Mouse (Mus musculus) liver, embryonic 16.5 days (tissue): Measurements from ENCODE around the gene Wdr27. TPM values are rescaled to one million over a fixed set of nuclear protein-coding genes. Genes with fewer than 3 reads are reported as not detected.
"Not testable (repeated sequence)": the region's sequence is repeated elsewhere in the genome, so short reads cannot be mapped to it uniquely, and the experiment has no call there.

Source experiments
- ATAC-seq: fragments of 200-750 bp; cut with Nextera tagmentation; 2 replicates; pipeline ENCODE4 v1.8.0; 2017; ENCODE audit warnings: low read depth, mild to moderate bottlenecking, moderate number of reproducible peaks, moderate library complexity
- H3K27ac ChIP-seq: fragments of 300-500 bp; sonication (generic); 2 replicates; pipeline ENCODE4 v1.5.1; 2014; ENCODE audit warnings: mild to moderate bottlenecking, low read length
- H3K27me3 ChIP-seq: fragments of 300-500 bp; sonication (generic); 2 replicates; pipeline ENCODE4 v1.6.1; 2014; ENCODE audit warnings: low read depth, low read length, mixed read lengths; ENCODE audit not compliant: control insufficient read depth, insufficient read depth
- H3K36me3 ChIP-seq: fragments of 300-500 bp; sonication (generic); 2 replicates; pipeline ENCODE4 v1.6.1; 2014; ENCODE audit warnings: mild to moderate bottlenecking; ENCODE audit not compliant: control insufficient read depth, insufficient read depth
- H3K4me1 ChIP-seq: fragments of 300-500 bp; sonication (generic); 2 replicates; pipeline ENCODE4 v1.6.1; 2014; ENCODE audit warnings: low read depth, low read length, mixed read lengths; ENCODE audit not compliant: control insufficient read depth
- H3K4me2 ChIP-seq: fragments of 300-500 bp; sonication (generic); 2 replicates; pipeline ENCODE4 v1.6.1; 2014; ENCODE audit warnings: low read depth, low read length, mixed read lengths
- H3K4me3 ChIP-seq: fragments of 300-500 bp; sonication (generic); 2 replicates; pipeline ENCODE4 v1.5.1; 2014; ENCODE audit warnings: low read depth, mild to moderate bottlenecking, low read length
- H3K9ac ChIP-seq: fragments of 300-500 bp; sonication (generic); 2 replicates; pipeline ENCODE4 v1.6.1; 2014; ENCODE audit warnings: low read depth, low read length
- H3K9me3 ChIP-seq: fragments of 300-500 bp; sonication (generic); replicated peaks from 2 replicates; pipeline ENCODE4 v1.6.1; 2016; ENCODE audit warnings: low read length; ENCODE audit not compliant: control insufficient read depth
- WGBS: fragments of 180-500 bp; shearing (Covaris S2); extraction: QIAGEN DNeasy Blood & Tissue Kit; methylation state at CpG from one replicate; pipeline ENCODE4 v1.1.7; 2014; ENCODE audit not compliant: insufficient replicate concordance; 5-methylcytosine and 5-hydroxymethylcytosine counted together
- polyA plus RNA-seq: library from polyadenylated mRNA; unstranded; fragments of >200 nt; fragmentation: Nextera tagmentation; extraction: Ambion mirVana; gene quantifications from 2 replicates; pipeline ENCODE4 v1.2.1, GENCODE M21; 2015

The Wdr27 gene
- polyA plus RNA-seq, 1 experiment from 2014 or later: 1.2 TPM

GRCm38 (mm10) chr17:14960520-14960919 is 17.6 kb upstream of the Wdr27 start:
- peak overlapping the region; percentile 94 for H3K9ac ChIP-seq
- peaks cover 8% of the 10 kb centered on the region for H3K36me3 ChIP-seq
- peak; percentile 20 for ATAC-seq
- H3K27ac ChIP-seq: peak overlapping the region; percentile 88
- no peaks in the 10 kb centered on the region for H3K9me3 ChIP-seq
- peak overlapping the region; percentile 63 for H3K4me2 ChIP-seq
- H3K27me3 ChIP-seq: no peaks in the 10 kb centered on the region
- peak overlapping the region; percentile 74 for H3K4me3 ChIP-seq
- WGBS: under 1% methylated on average over 20 of the region's 23 CpGs
- H3K4me1 ChIP-seq: peaks cover 17% of the 10 kb centered on the region

GRCm38 (mm10) chr17:14959979-14960378 is 17.0 kb upstream of the Wdr27 start:
- Histone ChIP-seq H3K27ac (peak overlapping the region; percentile 57), H3K9me3 (no peaks in the 10 kb centered on the region), H3K4me2 (peak overlapping the region; percentile 74), H3K27me3 (no peaks in the 10 kb centered on the region), H3K4me1 (peaks cover 17% of the 10 kb centered on the region), H3K4me3 (peak overlapping the region; percentile 66), H3K36me3 (peaks cover 11% of the 10 kb centered on the region), H3K9ac (peak overlapping the region; percentile 69)
- 16% methylated on average over 3 of the region's 3 CpGs for WGBS
- peak; percentile 20 for ATAC-seq

GRCm38 (mm10) chr17:14958686-14959327 is 15.8 kb upstream of the Wdr27 start:
- peak overlapping the region; percentile 43 for H3K9ac ChIP-seq
- H3K36me3 ChIP-seq: peaks cover 21% of the 10 kb centered on the region
- H3K4me2 ChIP-seq: peak overlapping the region; percentile 74
- ATAC-seq: no peak
- peak overlapping the region; percentile 47 for H3K27ac ChIP-seq
- H3K27me3 ChIP-seq: no peaks in the 10 kb centered on the region
- H3K4me1 ChIP-seq: peaks cover 17% of the 10 kb centered on the region
- no peaks in the 10 kb centered on the region for H3K9me3 ChIP-seq
- WGBS: 32% methylated on average over 5 of the region's 5 CpGs
- H3K4me3 ChIP-seq: peak overlapping the region; percentile 66

- 65% methylated on average over 8 of the region's 8 CpGs for WGBS
- H3K27ac ChIP-seq: peak overlapping the region; percentile 50; the same call in 1 of the 2 replicates
- H3K4me1 ChIP-seq: peaks cover 9% of the 10 kb centered on the region
- H3K27me3 ChIP-seq: no peaks in the 10 kb centered on the region
- no peak overlapping the region for H3K9ac ChIP-seq
- H3K9me3 ChIP-seq: no peaks in the 10 kb centered on the region
- no peak overlapping the region for H3K4me3 ChIP-seq
- peaks cover 57% of the 10 kb centered on the region for H3K36me3 ChIP-seq
- peak; percentile 66 for ATAC-seq
- H3K4me2 ChIP-seq: no peak overlapping the region
Observed at GRCm38 (mm10) chr17:14953452-14953851, 10.5 kb upstream of the Wdr27 start.

GRCm38 (mm10) chr17:14949161-14949827 is 6.3 kb upstream of the Wdr27 start:
- no peaks in the 10 kb centered on the region for H3K27me3 ChIP-seq
- H3K9ac ChIP-seq: no peak overlapping the region
- no peak overlapping the region for H3K4me2 ChIP-seq
- H3K36me3 ChIP-seq: peaks cover 58% of the 10 kb centered on the region
- ATAC-seq: no peak
- H3K9me3 ChIP-seq: no peaks in the 10 kb centered on the region
- no peak overlapping the region for H3K4me3 ChIP-seq
- 73% methylated on average over 7 of the region's 7 CpGs for WGBS
- peaks cover 12% of the 10 kb centered on the region for H3K4me1 ChIP-seq
- no peak overlapping the region for H3K27ac ChIP-seq

- Histone ChIP-seq H3K9ac (no peak overlapping the region), H3K9me3 (no peaks in the 10 kb centered on the region), H3K4me3 (no peak overlapping the region), H3K36me3 (peaks cover 22% of the 10 kb centered on the region), H3K4me1 (peaks cover 16% of the 10 kb centered on the region), H3K27ac (no peak overlapping the region), H3K4me2 (peak overlapping the region; percentile 93; the same call in 1 of the 2 replicates), H3K27me3 (no peaks in the 10 kb centered on the region)
- ATAC-seq: no peak
- WGBS: 83% methylated on average over 1 of the region's 1 CpGs
Observed at GRCm38 (mm10) chr17:14944551-14944950, 1.6 kb upstream of the Wdr27 start.

- peak overlapping the region; percentile 93 for H3K4me2 ChIP-seq
- H3K4me1 ChIP-seq: peaks cover 16% of the 10 kb centered on the region
- ATAC-seq: 0 out of 2 replicates have a peak, but pooled peaks have one; percentile 1
- H3K9me3 ChIP-seq: no peaks in the 10 kb centered on the region
- WGBS: 8% methylated on average over 16 of the region's 16 CpGs
- H3K36me3 ChIP-seq: peaks cover 16% of the 10 kb centered on the region
- peak overlapping the region; percentile 80 for H3K27ac ChIP-seq
- no peaks in the 10 kb centered on the region for H3K27me3 ChIP-seq
- H3K9ac ChIP-seq: peak overlapping the region; percentile 77
- H3K4me3 ChIP-seq: peak overlapping the region; percentile 72
Observed at GRCm38 (mm10) chr17:14943729-14944059, 736 bp upstream of the Wdr27 start.

- Histone ChIP-seq H3K36me3 (peaks cover 11% of the 10 kb centered on the region), H3K4me2 (peak overlapping the region; percentile 93), H3K4me3 (peak overlapping the region; percentile 72; the same call in 1 of the 2 replicates), H3K4me1 (peaks cover 16% of the 10 kb centered on the region)
- ATAC-seq, H3K27ac ChIP-seq, H3K27me3 ChIP-seq, H3K9me3 ChIP-seq, H3K9ac ChIP-seq: not testable (repeated sequence)
- WGBS: 52% methylated on average over 6 of the region's 6 CpGs
Observed at GRCm38 (mm10) chr17:14942181-14942580, 777 bp downstream of the Wdr27 start.
